Mouse (Mus musculus) common myeloid progenitor, adult 5-6 weeks (primary cell): ENCODE measurements around the gene Gabra4. TPM values are rescaled to one million over a fixed set of nuclear protein-coding genes. Genes with fewer than 3 reads are reported as not detected.
"Not testable (repeated sequence)": the region's sequence is repeated elsewhere in the genome, so short reads cannot be mapped to it uniquely, and the experiment has no call there.

ENCODE experiments used
- ATAC-seq: replicated peaks from 2 replicates; pipeline ENCODE4 v1.8.0; 2016; ENCODE audit warnings: low read depth, mild to moderate bottlenecking, moderate TSS enrichment, inconsistent platforms; ENCODE audit not compliant: poor library complexity, severe bottlenecking
- total RNA-seq: library from RNA; stranded (forward); fragments of 200-1000, 187-1606 nt; gene quantifications from 2 replicates; pipeline ENCODE4 v1.2.3, GENCODE M21; 2017

The Gabra4 gene
- total RNA-seq, 1 experiment from 2014 or later: not detected

GRCm38 (mm10) chr5:71545554-71545953, 112.6 kb downstream of the Gabra4 start:
- ATAC-seq: 0 out of 2 replicates have a peak, but pooled peaks have one; percentile 54

GRCm38 (mm10) chr5:71525486-71525885, 132.6 kb downstream of the Gabra4 start:
- ATAC-seq: not testable (repeated sequence)

Other genes with a start within 250 kb of the Gabra4 start
- not detected in 2 replicates for gene Cox7b2, start 110.1 kb downstream of the Gabra4 start, total RNA-seq
- gene Gabrb1, start 195 bp downstream of the Gabra4 start, total RNA-seq: not detected in 2 replicates